Mouse (Mus musculus): ENCODE measurements around the gene 4930447C04Rik.
A peak's percentile ranks its signal among the peaks of the same experiment; 100 is the strongest.

Gene 4930447C04Rik

GRCm38 (mm10) chr12:72943574-72944110 is 3.1 kb upstream of the 4930447C04Rik start:
- no peak for DNase-seq (ENCODE audit: low read depth)

- no peak for DNase-seq (ENCODE audit: low read depth)
These were observed 1.6 kb upstream of the 4930447C04Rik start for GRCm38 (mm10) chr12:72942171-72942570.

DNA sequence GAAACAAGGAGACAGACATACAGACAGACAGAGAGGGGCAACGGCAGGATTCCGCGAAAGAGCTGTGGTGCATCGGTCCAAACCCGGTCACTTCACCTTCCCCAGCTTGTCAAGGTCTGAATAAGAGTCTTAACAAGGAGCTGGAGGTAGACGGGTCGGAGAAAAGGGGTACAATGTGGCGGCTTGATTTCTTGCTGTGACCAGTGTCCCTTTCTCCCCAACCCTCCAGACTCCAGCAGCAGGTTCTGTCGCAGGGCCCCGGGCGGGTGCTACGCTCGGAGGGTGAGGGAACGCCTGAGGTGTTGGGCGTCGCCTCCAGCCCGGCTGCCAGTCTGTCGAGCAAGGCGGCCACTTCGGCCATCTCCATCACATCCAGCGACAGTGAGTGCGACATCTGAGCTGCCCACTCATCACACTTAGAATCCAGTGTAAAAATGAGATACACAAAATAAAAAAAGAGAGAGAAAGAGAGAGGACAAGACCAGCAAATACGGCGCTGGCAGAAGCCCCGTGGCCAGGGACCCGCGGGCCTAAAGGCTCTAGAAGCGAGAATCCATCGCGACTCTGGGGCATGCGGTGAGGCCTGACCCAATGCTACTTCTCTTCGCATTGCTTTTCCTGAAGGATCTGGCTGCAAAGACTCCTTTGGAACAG is 951 bp upstream of the 4930447C04Rik start:
- DNase-seq (ENCODE audit: low read depth) = no peak

DNA sequence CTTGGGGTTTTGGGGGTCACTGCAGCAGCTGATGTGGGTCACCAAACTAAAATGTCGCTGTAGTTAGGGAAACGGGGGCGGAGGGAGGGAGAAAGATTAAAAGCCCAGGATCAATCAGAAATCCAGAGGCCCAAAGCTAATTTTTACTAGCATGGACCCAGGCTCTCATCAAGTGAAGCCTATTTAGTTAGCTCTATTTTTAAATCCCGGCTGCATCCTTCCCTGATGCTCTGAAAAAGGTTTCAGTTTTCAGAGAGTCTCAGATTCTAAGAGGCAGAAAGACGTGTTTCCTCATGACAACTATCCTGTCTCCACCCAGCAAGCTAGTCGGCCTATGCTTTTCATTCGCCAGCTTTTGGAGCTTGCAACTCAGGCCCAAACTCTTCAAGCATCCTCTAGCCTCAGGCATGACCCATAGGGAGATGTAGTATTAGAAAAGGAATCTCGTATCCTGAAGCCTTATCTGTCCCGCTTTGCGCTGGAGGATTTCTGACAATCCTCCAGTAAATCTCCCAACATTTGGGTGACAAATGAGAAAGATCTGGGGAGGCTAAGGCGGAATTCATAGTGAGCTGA is 336 bp upstream of the 4930447C04Rik start:
- DNase-seq (ENCODE audit: low read depth) = no peak

DNA sequence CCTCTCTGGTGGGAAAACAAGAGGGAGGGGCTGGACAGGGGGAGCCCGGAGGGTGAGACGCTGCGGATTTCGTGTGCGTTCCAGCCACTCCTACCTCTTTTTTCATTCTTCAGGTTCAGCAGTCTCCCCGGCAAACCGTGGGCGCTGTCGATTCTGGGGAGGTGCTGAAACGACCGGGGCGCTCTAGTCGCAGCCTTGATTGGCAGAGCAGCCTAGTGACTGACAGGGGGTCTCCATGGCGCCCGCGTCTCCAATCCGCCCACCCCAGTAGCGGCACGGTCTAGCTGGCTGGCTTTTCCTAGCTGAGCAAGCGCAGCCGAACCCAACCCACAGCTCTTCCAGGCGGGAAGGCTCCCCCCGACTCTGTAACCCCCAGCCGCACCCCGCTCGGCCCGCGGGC is 958 bp downstream of the 4930447C04Rik start, which contains the start of gene Six6:
Six6 (plus strand) TSS at position 277 of the 400 bp plus-strand sequence.
- DNase-seq (ENCODE audit: low read depth) = no peak

- DNase-seq (ENCODE audit: low read depth) = no peak
These were observed 1.7 kb downstream of the 4930447C04Rik start for GRCm38 (mm10) chr12:72938600-72939490.

DNA sequence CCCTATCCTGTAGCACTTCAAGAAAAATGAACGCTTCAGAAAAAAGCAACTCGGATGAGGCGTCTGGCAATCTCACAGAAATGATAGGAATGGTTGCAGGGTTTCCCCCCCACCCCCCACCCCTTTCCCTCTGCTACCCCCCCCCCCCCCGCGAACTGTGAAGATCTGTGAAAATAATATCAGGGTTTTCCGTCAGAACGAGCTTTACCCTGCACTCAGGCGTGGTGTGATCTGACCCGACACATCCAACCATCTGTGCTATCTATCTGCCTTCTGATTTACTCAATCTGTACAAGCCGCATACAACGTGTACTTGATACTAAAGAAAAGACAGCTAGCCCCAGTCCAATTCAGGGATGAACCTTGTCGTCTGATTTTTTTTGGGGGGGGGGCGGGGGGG is 2.4 kb downstream of the 4930447C04Rik start:
- DNase-seq (ENCODE audit: low read depth) = no peak

GRCm38 (mm10) chr12:72937537-72938120 is 2.9 kb downstream of the 4930447C04Rik start:
- DNase-seq (ENCODE audit: low read depth) = no peak

DNA sequence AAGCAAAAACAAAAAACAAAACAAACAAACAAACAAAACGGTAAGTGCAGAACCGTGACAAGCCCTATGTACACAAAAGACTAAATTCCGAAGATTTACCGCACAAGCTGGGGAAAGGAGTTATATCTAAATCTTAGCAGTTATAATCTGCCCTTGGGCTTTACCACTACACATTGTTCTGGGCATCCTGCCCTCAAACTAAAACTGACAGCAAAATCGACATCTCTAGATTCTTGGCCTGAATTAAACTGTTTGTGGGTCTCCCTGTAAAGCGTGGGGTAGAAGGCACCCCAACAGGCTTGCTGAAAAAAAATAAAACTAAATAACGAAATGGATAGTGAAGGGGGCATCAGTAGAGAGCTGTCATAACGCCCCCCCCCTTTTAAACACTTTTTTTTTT is 3.8 kb downstream of the 4930447C04Rik start:
- DNase-seq (ENCODE audit: low read depth) = no peak

DNA sequence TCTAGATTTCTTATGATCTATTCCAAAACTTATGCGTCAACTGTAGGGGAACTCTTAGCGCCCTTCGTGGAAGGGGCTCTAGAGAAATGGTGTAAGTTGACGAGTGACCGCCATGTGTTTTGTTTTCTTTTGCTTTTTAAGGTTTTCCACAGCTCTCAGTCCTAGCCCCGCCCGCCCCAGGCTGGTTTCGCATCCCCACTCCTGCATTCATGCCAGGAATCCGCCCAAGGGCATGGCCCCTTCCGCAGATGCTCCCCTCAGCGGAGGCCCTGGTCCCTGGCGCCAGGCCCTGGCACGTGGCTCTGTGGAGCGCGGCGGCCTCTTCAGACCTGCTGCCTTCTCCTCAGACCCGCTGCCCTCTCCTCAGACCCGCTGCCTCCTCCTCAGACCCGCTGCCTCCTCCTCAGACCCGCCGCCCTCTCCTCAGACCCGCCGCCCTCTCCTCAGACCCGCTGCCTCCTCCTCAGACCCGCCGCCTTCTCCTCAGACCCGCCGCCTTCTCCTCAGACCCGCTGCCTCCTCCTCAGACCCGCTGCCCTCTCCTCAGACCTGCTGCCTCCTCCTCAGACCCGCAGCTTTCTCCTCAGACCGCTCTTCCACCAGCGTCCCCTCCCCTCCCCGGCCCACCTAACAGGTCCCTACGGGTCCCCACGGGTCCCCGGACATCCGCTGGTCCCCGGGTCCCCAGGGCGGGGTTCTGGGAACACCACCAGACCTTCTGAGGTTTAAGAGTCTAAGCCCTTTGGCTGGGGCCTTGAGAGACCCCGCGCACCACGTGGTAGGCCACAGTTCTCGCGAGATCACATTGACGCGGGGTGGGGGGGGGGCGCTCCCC is 23.2 kb downstream of the 4930447C04Rik start:
- no peak for DNase-seq (ENCODE audit: low read depth)

GRCm38 (mm10) chr12:72854377-72855032 is 86.1 kb downstream of the 4930447C04Rik start:
- no peak for DNase-seq (ENCODE audit: low read depth)

DNA sequence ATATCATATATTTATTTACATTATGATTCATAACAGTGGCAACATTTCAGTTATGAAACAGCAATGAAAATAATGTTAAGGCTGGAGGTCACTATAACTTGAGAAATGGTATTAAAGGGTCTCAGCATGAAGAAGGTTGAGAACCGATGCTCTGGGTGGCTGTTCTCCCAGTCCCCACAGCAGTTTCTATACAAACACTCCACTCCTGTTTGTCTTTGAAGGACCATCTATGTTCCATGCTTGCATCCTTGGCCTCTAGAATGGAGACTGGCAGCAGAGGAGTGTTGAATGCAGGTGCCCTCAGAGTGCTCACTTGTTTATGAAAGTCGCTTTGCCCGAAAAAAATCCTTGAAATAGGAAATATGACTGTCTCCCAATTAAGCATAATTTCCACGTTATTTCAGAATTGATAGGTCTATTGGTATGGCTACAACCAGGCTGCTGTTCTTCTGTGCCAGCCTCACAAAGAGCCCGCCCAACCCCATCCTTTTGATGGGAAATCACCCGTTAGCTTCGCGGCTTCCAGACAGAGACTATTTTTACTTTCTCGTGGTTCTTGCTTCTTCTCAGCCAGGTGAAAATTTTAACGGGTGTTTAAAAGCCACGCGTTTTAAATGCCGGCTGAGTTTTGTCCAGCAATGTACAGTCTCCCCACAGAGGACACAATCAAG is 87.0 kb downstream of the 4930447C04Rik start:
- DNase-seq (ENCODE audit: low read depth) = no peak

GRCm38 (mm10) chr12:72852264-72852663 is 88.3 kb downstream of the 4930447C04Rik start:
- no peak for DNase-seq (ENCODE audit: low read depth)

GRCm38 (mm10) chr12:72850146-72850545 is 90.4 kb downstream of the 4930447C04Rik start:
- no peak for DNase-seq (ENCODE audit: low read depth)

DNA sequence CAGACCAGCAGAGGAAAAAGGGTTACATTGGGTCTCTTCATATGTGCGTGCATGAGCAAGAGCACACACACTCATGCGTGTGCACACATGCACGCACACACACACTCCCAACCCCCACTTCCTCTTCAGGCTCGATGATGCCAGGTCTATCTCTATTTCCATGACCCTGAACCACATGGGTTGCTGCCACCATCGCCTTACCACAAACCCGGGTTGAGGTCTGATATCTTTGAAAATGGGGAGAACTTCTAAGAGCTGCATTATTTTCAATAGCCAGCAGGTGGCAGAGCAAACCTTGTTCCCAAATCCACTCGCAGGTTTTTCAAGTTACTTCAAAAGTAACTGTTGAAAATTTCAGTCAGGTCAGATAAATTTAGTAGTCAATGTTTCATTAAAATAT is 92.8 kb downstream of the 4930447C04Rik start:
- DNase-seq (ENCODE audit: low read depth) = peak; percentile 82

GRCm38 (mm10) chr12:72845946-72846345 is 94.6 kb downstream of the 4930447C04Rik start:
- no peak for DNase-seq (ENCODE audit: low read depth)

DNA sequence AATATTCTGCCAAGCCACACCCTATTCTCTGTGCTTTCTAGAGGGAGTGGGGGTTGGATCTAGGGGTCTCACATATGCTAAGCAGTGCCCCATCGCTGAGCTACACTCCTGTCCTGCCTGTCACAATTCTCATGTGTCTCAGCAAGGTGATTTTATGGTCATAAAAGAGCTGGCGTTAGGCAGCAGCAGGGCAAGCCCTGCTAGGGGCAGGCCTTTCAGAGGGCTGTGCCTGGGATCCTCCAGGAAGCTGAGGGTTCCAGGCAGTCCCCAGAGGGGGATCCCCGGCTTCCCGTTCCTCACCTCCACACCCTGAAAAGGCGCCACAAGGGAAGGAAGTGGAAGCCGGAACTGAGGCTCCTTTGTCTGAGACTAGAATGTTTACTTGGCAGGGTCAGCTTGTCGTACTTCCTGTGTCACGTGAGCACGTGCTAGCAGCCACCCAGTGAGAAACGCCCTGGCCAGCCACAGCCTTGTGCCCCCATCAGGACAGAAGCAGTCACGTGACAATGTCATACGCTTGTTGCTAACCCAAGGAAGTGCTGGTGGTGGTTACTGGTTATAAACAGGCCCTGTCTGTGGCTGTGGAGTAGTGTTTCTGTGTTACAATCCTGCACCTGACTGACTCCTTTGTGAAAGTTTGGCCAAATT is 96.5 kb downstream of the 4930447C04Rik start:
- peak; percentile 90 for DNase-seq (ENCODE audit: low read depth)

GRCm38 (mm10) chr12:72843555-72843954 is 97.0 kb downstream of the 4930447C04Rik start:
- DNase-seq (ENCODE audit: low read depth) = peak; percentile 21

DNA sequence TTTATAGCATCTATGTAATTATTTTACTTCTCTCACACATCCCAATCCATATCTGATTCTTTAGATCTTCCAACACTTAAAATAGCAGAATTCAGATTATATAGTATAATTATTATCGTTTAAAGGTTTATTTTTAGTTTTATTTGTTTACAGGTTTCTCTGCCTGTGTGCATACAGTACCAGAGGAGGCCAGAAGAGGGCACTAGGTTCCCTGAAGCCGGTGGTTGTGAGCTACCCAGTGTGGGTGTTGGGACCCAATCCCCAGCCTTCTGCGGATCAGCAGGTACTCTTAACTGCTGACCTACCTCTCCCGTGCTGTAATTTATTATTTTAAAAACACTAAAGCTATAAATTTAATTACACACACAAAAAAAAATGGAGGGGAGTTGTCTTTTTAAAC is 97.4 kb downstream of the 4930447C04Rik start:
- peak; percentile 26 for DNase-seq (ENCODE audit: low read depth)

- no peak for DNase-seq (ENCODE audit: low read depth)
These were observed 99.1 kb downstream of the 4930447C04Rik start for GRCm38 (mm10) chr12:72841500-72841899.

Data from naive thymus-derived CD4-positive, alpha-beta T cell, adult 2 months (primary cell).